Mouse (Mus musculus) thymus, postnatal 36 days (tissue): ENCODE measurements around the gene Smc5.

Experiments used
- DNase-seq, 2 experiments: peaks; one replicate each; pipeline ENCODE4 v3.0.0; 2022; ENCODE audit warnings: mixed read lengths in 2 of 2

The Smc5 gene

GRCm38 (mm10) chr19:23188986-23189385, 84.7 kb downstream of the Smc5 start:
- DNase-seq = no peak

- DNase-seq = no peak
These were observed 86.0 kb downstream of the Smc5 start for GRCm38 (mm10) chr19:23187732-23188131.

- no peak for DNase-seq
These were observed 89.6 kb downstream of the Smc5 start for GRCm38 (mm10) chr19:23184068-23184467.

GRCm38 (mm10) chr19:23183493-23183892, 90.2 kb downstream of the Smc5 start:
- no peak for DNase-seq

GRCm38 (mm10) chr19:23178533-23178932, 95.2 kb downstream of the Smc5 start:
- DNase-seq = no peak

GRCm38 (mm10) chr19:23175511-23175910, 98.2 kb downstream of the Smc5 start:
- no peak for DNase-seq

GRCm38 (mm10) chr19:23175090-23175489, 98.6 kb downstream of the Smc5 start:
- DNase-seq = no peak

GRCm38 (mm10) chr19:23171136-23171535, 102.6 kb downstream of the Smc5 start:
- DNase-seq = no peak

- no peak for DNase-seq
These were observed 103.2 kb downstream of the Smc5 start for GRCm38 (mm10) chr19:23170476-23170875.

- no peak for DNase-seq
These were observed 104.0 kb downstream of the Smc5 start for GRCm38 (mm10) chr19:23169659-23170050.

- no peak for DNase-seq
These were observed 104.6 kb downstream of the Smc5 start for GRCm38 (mm10) chr19:23168899-23169658.

- DNase-seq = no peak
These were observed 107.0 kb downstream of the Smc5 start for GRCm38 (mm10) chr19:23166550-23167284.

- no peak for DNase-seq
These were observed 109.0 kb downstream of the Smc5 start for GRCm38 (mm10) chr19:23164651-23165240.

- no peak for DNase-seq
These were observed 110.3 kb downstream of the Smc5 start for GRCm38 (mm10) chr19:23163361-23163760.

- no peak for DNase-seq
These were observed 110.8 kb downstream of the Smc5 start for GRCm38 (mm10) chr19:23162877-23163276.

- DNase-seq = no peak
These were observed 111.3 kb downstream of the Smc5 start for GRCm38 (mm10) chr19:23162387-23162809.

- DNase-seq = no peak
These were observed 113.8 kb downstream of the Smc5 start for GRCm38 (mm10) chr19:23159780-23160395.
